Comparison of ENCODE assay signal across 20 mouse cellular contexts in the genomic region with DNA sequence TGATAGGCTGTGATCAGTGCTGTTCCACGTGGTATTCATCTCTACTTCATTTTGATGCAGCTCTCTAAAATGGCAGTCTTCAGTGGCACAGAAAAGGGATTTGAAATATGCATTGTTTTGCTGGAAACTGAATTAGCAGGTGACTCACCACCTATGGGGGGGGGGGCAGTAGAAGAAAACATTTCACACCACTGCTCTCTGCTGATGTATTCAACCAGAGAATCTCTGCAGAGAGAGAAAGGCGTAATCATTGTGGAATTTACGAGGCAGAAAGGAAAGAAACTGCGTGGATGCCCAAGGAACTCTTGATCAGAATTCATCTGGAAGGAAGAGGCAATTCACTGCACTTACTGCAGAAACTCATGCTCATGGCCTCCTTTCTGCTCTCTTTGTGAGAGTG.
DNase-seq lines count a peak whose midpoint lies in the region; ATAC-seq and TF ChIP-seq lines count a peak whose summit lies in the region.
"Had no signal": no experiment of that assay in that cellular context is flagged by ENCODE, and none has a peak within 500 bp of the region (broad histone marks: within the 10 kb centered on the region; RNA-seq: fewer than 3 reads in every experiment).

No protein-coding gene starts in this region.

- no peak for TF ChIP-seq CTCF in Patski (IDR thresholded peaks at IDR 0.05)

- no peaks in the 10 kb centered on the region for H3K27me3 ChIP-seq in Patski
- H3K27me3 ChIP-seq: CH12.LX; embryonic facial prominence, embryonic 12.5 days; forebrain, embryonic 13.5 days; forebrain, embryonic 15.5 days had no signal

- CTCF ChIA-PET in Patski (lab: Charles Lee), result no interaction called here

- no peak for DNase-seq in frontal cortex, postnatal 36 days (ENCODE audit: low spot score in 2 of 2)
- peak; percentile 33 for DNase-seq in Patski (ENCODE audit: low read depth, low spot score)
- no peak for DNase-seq in cerebellum, adult 11-12 months
- no peak for DNase-seq in adrenal gland, adult 8-10 months
- DNase-seq: adrenal gland, adult 2 months; adrenal gland, postnatal 14 days; adrenal gland, postnatal 36 days; B cell, adult 2 months; cerebellum, adult 11 months; cerebellum, adult 2 months; cerebellum, adult 9-10 months; cerebellum, postnatal 10 days; cerebellum, postnatal 25 days; forebrain, postnatal 0 days had no signal

- 0 out of 2 replicates have a peak, but pooled peaks have one; percentile 7 for ATAC-seq in frontal cortex, adult (ENCODE audit: low TSS enrichment)
- peak; percentile 94 for ATAC-seq in Patski
- ATAC-seq: CD4-positive, CD25-positive, alpha-beta regulatory T cell, adult 4 months; forebrain, embryonic 13.5 days; forebrain, embryonic 15.5 days; forebrain, postnatal 0 days had no signal

- in situ Hi-C loops in Patski (cut with MboI; ENCODE audit: low pct_unique_long_range_greater_than_20kb), result no loop called here

- POLR2A ChIA-PET in Patski (lab: Charles Lee), result no interaction called here
